Mouse (Mus musculus): ENCODE measurements at regions not wholly inside any gene's neighbourhood (a gene's known extent, or its start where the extent isn't known, plus 50 kb on each side); places are given as distances from the start of the nearest gene placed in this dataset.
A peak's percentile ranks its signal among the peaks of the same experiment; 100 is the strongest.

DNA sequence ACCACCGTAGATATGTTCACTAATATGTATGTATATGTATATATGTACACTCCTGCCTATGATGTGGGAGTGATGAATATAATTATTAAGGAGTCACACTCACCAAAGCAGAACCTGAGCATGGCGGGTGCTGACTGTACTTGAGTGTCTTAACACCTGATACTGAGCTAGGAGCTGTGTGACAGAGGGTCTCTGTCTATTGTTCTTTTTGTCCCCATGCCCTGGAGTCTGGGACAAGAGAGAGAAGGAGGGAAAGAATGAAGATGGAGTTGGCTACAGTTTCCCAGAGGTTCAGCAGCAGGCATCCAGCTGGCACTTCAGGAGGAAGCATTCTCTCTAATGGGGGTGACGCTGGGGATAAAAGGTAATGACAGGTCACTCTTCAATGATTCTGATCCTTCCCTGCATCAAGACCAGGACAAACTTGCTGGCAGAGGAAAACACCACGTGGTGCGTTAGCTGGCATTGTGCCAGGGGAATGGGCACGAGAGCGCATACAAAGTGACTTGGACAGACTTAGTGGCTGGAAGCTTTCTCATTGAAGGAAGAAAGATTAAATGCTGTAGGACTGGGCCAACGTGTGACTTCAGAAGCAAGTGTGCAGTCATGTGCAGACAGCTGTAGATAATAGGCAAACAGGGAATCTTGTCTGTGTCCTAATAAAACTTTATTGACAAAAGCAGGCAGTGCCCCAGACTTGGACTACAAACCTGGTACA lies 141.8 kb upstream of the Mycn start:
- 38% methylated on average over 8 of the region's 8 CpGs for WGBS
- no peak for TF ChIP-seq CTCF (IDR thresholded peaks at IDR 0.05)
- no peak for TF ChIP-seq EP300 (IDR thresholded peaks at IDR 0.05)
- Histone ChIP-seq H3K4me2 (replicated peaks; ENCODE audit: low read depth, low read length) (no peak overlapping the region), H3K27me3 (replicated peaks; ENCODE audit: insufficient read depth, low read length) (no peaks in the 10 kb centered on the region), H3K36me3 (ENCODE audit: insufficient read depth, low read length) (no peaks in the 10 kb centered on the region), H3K9ac (replicated peaks; ENCODE audit: low read depth) (no peak overlapping the region), H3K4me1 (ENCODE audit: insufficient read depth, low read depth, low read length) (no peaks in the 10 kb centered on the region), H3K9me3 (ENCODE audit: low read length) (no peaks in the 10 kb centered on the region), H3K4me3 (ENCODE audit: low read depth, low read length) (no peak overlapping the region), H3K27ac (ENCODE audit: low read length) (no peak overlapping the region)
- DNase-seq (ENCODE audit: low spot score), result no peak
- ATAC-seq, result no peak

- 74% methylated on average over 5 of the region's 5 CpGs for WGBS
- H3K36me3 ChIP-seq (ENCODE audit: insufficient read depth, low read length), result no peaks in the 10 kb centered on the region
- H3K4me2 ChIP-seq (replicated peaks; ENCODE audit: low read depth, low read length), result no peak overlapping the region
- no peaks in the 10 kb centered on the region for H3K27me3 ChIP-seq (replicated peaks; ENCODE audit: insufficient read depth, low read length)
- no peak overlapping the region for H3K4me3 ChIP-seq (ENCODE audit: low read depth, low read length)
- H3K4me1 ChIP-seq (ENCODE audit: insufficient read depth, low read depth, low read length), result no peaks in the 10 kb centered on the region
- DNase-seq (ENCODE audit: low spot score), result no peak
- ATAC-seq, result no peak
- no peak overlapping the region for H3K27ac ChIP-seq (ENCODE audit: low read length)
- no peaks in the 10 kb centered on the region for H3K9me3 ChIP-seq (ENCODE audit: low read length)
- TF ChIP-seq EP300 (IDR thresholded peaks at IDR 0.05), result no peak
- no peak for TF ChIP-seq CTCF (IDR thresholded peaks at IDR 0.05)
- H3K9ac ChIP-seq (replicated peaks; ENCODE audit: low read depth), result no peak overlapping the region
These were observed 139.1 kb upstream of the Mycn start for GRCm38 (mm10) chr12:13080791-13081190.

DNA sequence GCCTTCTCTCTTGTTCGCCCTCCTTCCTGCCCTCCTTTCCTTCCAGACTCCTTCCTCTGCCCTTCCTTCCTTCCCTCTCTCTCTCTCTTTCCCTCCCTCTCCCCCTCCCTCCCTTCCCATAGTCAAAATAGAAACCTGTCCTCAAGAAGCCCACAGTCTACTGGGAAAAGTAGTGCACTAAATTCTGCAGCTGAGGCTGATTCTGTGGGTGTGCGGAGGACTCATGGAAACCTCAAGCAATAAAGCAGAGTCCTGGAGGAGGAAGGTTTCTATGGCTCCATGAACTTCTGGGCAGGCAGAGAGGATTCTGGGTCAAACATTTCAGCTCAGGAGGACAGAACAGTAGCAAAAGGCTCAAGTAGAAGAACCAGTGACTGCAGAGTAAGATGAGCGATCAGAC lies 138.1 kb upstream of the Mycn start:
- no peaks in the 10 kb centered on the region for H3K27me3 ChIP-seq (replicated peaks; ENCODE audit: insufficient read depth, low read length)
- H3K9ac ChIP-seq (replicated peaks; ENCODE audit: low read depth), result no peak overlapping the region
- ATAC-seq (no peak), DNase-seq (ENCODE audit: low spot score) (no peak)
- no peak overlapping the region for H3K4me3 ChIP-seq (ENCODE audit: low read depth, low read length)
- 91% methylated on average over 3 of the region's 3 CpGs for WGBS
- H3K4me1 ChIP-seq (ENCODE audit: insufficient read depth, low read depth, low read length), result no peaks in the 10 kb centered on the region
- no peak overlapping the region for H3K4me2 ChIP-seq (replicated peaks; ENCODE audit: low read depth, low read length)
- no peaks in the 10 kb centered on the region for H3K36me3 ChIP-seq (ENCODE audit: insufficient read depth, low read length)
- no peak overlapping the region for H3K27ac ChIP-seq (ENCODE audit: low read length)
- no peak for TF ChIP-seq EP300 (IDR thresholded peaks at IDR 0.05)
- TF ChIP-seq CTCF (IDR thresholded peaks at IDR 0.05), result no peak
- H3K9me3 ChIP-seq (ENCODE audit: low read length), result no peaks in the 10 kb centered on the region

DNA sequence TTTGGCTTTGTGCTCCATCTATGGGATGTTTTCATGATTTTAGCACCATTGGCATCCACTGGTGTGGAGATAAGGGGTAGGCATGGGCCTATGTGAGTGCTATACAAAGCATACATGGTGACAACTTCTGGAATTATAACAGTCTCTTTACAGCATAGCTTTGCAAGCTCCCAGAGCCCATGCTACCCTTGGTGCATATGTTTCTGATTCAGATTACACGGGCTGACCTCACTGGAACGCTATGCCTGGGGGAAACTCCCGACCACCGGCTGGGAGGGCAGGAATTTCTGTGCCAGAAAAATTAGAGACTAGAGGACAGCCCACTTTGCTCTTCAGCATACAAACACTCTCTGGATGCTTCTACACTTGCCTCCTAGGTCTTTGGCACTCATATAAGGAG lies 136.0 kb upstream of the Mycn start:
- H3K4me2 ChIP-seq (replicated peaks; ENCODE audit: low read depth, low read length), result no peak overlapping the region
- DNase-seq (ENCODE audit: low spot score) (no peak), ATAC-seq (no peak)
- no peaks in the 10 kb centered on the region; the same call in 1 of the 2 replicates for H3K9me3 ChIP-seq (ENCODE audit: low read length)
- no peak overlapping the region for H3K27ac ChIP-seq (ENCODE audit: low read length)
- WGBS, result 47% methylated on average over 4 of the region's 4 CpGs
- no peaks in the 10 kb centered on the region for H3K27me3 ChIP-seq (replicated peaks; ENCODE audit: insufficient read depth, low read length)
- H3K9ac ChIP-seq (replicated peaks; ENCODE audit: low read depth), result no peak overlapping the region
- H3K4me1 ChIP-seq (ENCODE audit: insufficient read depth, low read depth, low read length), result no peaks in the 10 kb centered on the region
- no peak overlapping the region for H3K4me3 ChIP-seq (ENCODE audit: low read depth, low read length)
- TF ChIP-seq CTCF (IDR thresholded peaks at IDR 0.05) (no peak), EP300 (IDR thresholded peaks at IDR 0.05) (no peak)
- H3K36me3 ChIP-seq (ENCODE audit: insufficient read depth, low read length), result no peaks in the 10 kb centered on the region

DNA sequence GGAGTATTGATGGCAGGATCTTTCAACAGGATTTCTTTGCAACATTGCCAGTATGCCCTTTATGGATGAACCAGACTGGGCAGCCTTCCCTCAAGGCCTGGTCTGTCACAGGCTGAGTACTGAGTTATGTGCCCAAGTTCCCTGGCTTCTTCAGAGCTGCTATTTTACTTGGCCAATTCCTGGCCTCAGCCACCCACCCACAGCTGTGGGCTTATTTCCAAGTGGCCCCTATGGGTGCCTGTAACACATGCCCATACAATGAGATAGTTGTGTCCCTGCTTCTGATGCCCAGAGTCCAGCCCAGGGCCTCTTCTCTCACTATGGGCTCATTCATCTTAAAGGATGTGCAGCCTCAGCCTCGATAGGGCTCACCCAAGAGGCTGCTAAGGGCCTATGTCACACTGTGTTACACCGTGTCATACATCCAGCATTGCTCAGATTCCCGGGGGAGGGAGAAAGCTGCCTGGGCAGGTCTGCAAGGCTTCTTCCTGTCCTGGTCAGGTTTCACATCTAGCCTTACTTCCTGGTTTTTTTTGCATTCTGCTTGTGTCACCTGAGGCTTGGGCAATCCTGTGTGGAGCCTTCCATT lies 135.1 kb upstream of the Mycn start:
- Histone ChIP-seq H3K9ac (replicated peaks; ENCODE audit: low read depth) (no peak overlapping the region), H3K27ac (ENCODE audit: low read length) (no peak overlapping the region), H3K9me3 (ENCODE audit: low read length) (no peaks in the 10 kb centered on the region; the same call in 1 of the 2 replicates), H3K4me3 (ENCODE audit: low read depth, low read length) (no peak overlapping the region), H3K36me3 (ENCODE audit: insufficient read depth, low read length) (no peaks in the 10 kb centered on the region), H3K27me3 (replicated peaks; ENCODE audit: insufficient read depth, low read length) (no peaks in the 10 kb centered on the region), H3K4me2 (replicated peaks; ENCODE audit: low read depth, low read length) (no peak overlapping the region), H3K4me1 (ENCODE audit: insufficient read depth, low read depth, low read length) (no peaks in the 10 kb centered on the region)
- DNase-seq (ENCODE audit: low spot score), result no peak
- 43% methylated on average over 3 of the region's 3 CpGs for WGBS
- no peak for TF ChIP-seq EP300 (IDR thresholded peaks at IDR 0.05)
- no peak for TF ChIP-seq CTCF (IDR thresholded peaks at IDR 0.05)
- peak; percentile 16; the same call in 1 of the 2 replicates for ATAC-seq

DNA sequence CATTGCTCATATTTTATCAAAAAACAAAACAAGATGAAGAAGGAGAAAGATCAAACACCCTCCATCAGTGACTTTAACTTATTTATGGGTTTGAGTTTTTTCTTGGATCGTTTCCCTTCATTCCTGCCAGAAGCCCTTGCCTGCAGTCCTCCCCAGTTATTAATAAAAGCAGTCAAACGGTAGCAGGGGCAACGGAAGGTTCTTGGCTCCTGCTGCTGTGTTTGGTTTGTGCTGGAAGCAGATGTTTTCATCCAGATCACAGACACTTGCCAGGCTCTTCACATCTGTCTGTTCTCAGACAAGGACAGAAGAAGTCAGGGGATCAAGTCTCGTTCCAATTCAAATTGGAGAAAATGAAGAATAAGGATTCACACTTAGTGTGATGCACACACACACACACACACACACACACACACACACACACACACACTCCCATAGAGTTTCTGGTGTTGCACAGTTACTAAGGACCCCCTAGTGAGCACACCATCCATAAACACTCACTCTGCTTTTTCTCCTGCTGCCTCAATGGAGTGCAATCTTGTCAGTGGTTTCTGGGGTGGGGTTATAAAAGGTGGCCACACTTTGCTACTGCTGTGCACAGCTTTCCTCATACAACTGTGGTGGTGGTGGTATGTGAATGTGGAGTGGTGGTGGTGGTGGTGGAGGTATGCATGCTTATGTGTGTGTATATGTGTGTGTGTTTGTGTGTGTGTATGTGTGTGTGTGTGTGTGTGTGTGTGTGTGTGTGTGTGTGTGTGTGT lies 131.6 kb upstream of the Mycn start:
- H3K27me3 ChIP-seq (replicated peaks; ENCODE audit: insufficient read depth, low read length), result no peaks in the 10 kb centered on the region
- DNase-seq (ENCODE audit: low spot score) (no peak), ATAC-seq (no peak)
- no peak overlapping the region for H3K4me3 ChIP-seq (ENCODE audit: low read depth, low read length)
- H3K27ac ChIP-seq (ENCODE audit: low read length), result no peak overlapping the region
- H3K9ac ChIP-seq (replicated peaks; ENCODE audit: low read depth), result no peak overlapping the region
- no peaks in the 10 kb centered on the region; the same call in 1 of the 2 replicates for H3K9me3 ChIP-seq (ENCODE audit: low read length)
- 25% methylated on average over 4 of the region's 4 CpGs for WGBS
- no peaks in the 10 kb centered on the region for H3K36me3 ChIP-seq (ENCODE audit: insufficient read depth, low read length)
- H3K4me2 ChIP-seq (replicated peaks; ENCODE audit: low read depth, low read length), result no peak overlapping the region
- TF ChIP-seq EP300 (IDR thresholded peaks at IDR 0.05), result no peak
- TF ChIP-seq CTCF (IDR thresholded peaks at IDR 0.05), result no peak
- H3K4me1 ChIP-seq (ENCODE audit: insufficient read depth, low read depth, low read length), result no peaks in the 10 kb centered on the region

Data from lung, postnatal 0 days (tissue).